Mouse (Mus musculus) embryonic facial prominence, embryonic 14.5 days (tissue): ENCODE data around the gene Smarcc2. TPM values are rescaled to one million over a fixed set of nuclear protein-coding genes. Genes with fewer than 3 reads are reported as not detected.
"Not testable (repeated sequence)": the region's sequence is repeated elsewhere in the genome, so short reads cannot be mapped to it uniquely, and the experiment has no call there.

Experiments used
- ATAC-seq: fragments of 200-750 bp; cut with Nextera tagmentation; 2 replicates; pipeline ENCODE4 v1.8.0; 2017; ENCODE audit warnings: low read depth, moderate number of reproducible peaks, moderate TSS enrichment
- DNase-seq: peaks from one replicate; pipeline ENCODE4 v3.0.0-alpha.2; 2015; ENCODE audit warnings: low spot score
- H3K27ac ChIP-seq: fragments of 300-500 bp; sonication (generic); replicated peaks from 2 replicates; pipeline ENCODE4 v1.5.1; 2014; ENCODE audit warnings: low read depth, mild to moderate bottlenecking, low read length, moderate library complexity
- H3K27me3 ChIP-seq: fragments of 300-500 bp; sonication (generic); replicated peaks from 2 replicates; pipeline ENCODE4 v1.6.1; 2014; ENCODE audit warnings: low read length; ENCODE audit not compliant: control insufficient read depth, insufficient read depth
- H3K36me3 ChIP-seq: fragments of 300-500 bp; sonication (generic); 2 replicates; pipeline ENCODE4 v1.6.1; 2014; ENCODE audit warnings: low read length, mixed read lengths; ENCODE audit not compliant: control insufficient read depth, insufficient read depth
- H3K4me1 ChIP-seq: fragments of 300-500 bp; sonication (generic); 2 replicates; pipeline ENCODE4 v1.6.1; 2014; ENCODE audit warnings: antibody characterized with exemption, low read length; ENCODE audit not compliant: control insufficient read depth, insufficient read depth
- H3K4me2 ChIP-seq: fragments of 300-500 bp; sonication (generic); 2 replicates; pipeline ENCODE4 v1.6.1; 2014; ENCODE audit warnings: low read depth, mild to moderate bottlenecking, low read length, moderate library complexity, mixed read lengths
- H3K4me3 ChIP-seq: fragments of 300-500 bp; sonication (generic); 2 replicates; pipeline ENCODE4 v1.5.1; 2014; ENCODE audit warnings: low read depth, mild to moderate bottlenecking, low read length
- H3K9ac ChIP-seq: fragments of 300-500 bp; sonication (generic); 2 replicates; pipeline ENCODE4 v1.6.1; 2014; ENCODE audit warnings: low read depth, mild to moderate bottlenecking, low read length, moderate library complexity, mixed read lengths
- H3K9me3 ChIP-seq: fragments of 300-500 bp; sonication (generic); 2 replicates; pipeline ENCODE4 v1.6.1; 2016; ENCODE audit warnings: low read length; ENCODE audit not compliant: control insufficient read depth
- WGBS: fragments of 180-500 bp; shearing (Covaris S2); extraction: QIAGEN DNeasy Blood & Tissue Kit; methylation state at CpG from one replicate; pipeline ENCODE4 v1.1.7; 2014; 5-methylcytosine and 5-hydroxymethylcytosine counted together
- polyA plus RNA-seq: library from polyadenylated mRNA; unstranded; fragments of >200 nt; fragmentation: Nextera tagmentation; extraction: Ambion mirVana; gene quantifications from 2 replicates; pipeline ENCODE4 v1.2.1, GENCODE M21; 2014

Gene Smarcc2
- polyA plus RNA-seq, 1 experiment from 2014 or later: 84.1 TPM

GRCm38 (mm10) chr10:128502341-128502740, 43.3 kb downstream of the Smarcc2 start:
- WGBS: 71% methylated on average over 5 of the region's 5 CpGs
- DNase-seq: no peak
- no peak overlapping the region for H3K4me3 ChIP-seq
- ATAC-seq: no peak
- no peak overlapping the region for H3K9ac ChIP-seq
- no peak overlapping the region for H3K4me2 ChIP-seq
- H3K27ac ChIP-seq: no peak overlapping the region
- no peaks in the 10 kb centered on the region for H3K27me3 ChIP-seq
- no peaks in the 10 kb centered on the region for H3K36me3 ChIP-seq
- H3K4me1 ChIP-seq: 0 out of 2 replicates have a peak, but pooled peaks cover 3% of the 10 kb centered on the region
- H3K9me3 ChIP-seq: no peaks in the 10 kb centered on the region

- H3K27me3 ChIP-seq: no peaks in the 10 kb centered on the region
- ATAC-seq: no peak
- no peak overlapping the region for H3K4me2 ChIP-seq
- H3K27ac ChIP-seq: no peak overlapping the region
- 75% methylated on average over 8 of the region's 8 CpGs for WGBS
- DNase-seq: no peak
- H3K9me3 ChIP-seq: no peaks in the 10 kb centered on the region
- H3K4me3 ChIP-seq: no peak overlapping the region
- H3K4me1 ChIP-seq: no peaks in the 10 kb centered on the region
- H3K36me3 ChIP-seq: no peaks in the 10 kb centered on the region
- H3K9ac ChIP-seq: no peak overlapping the region
These were observed 44.5 kb downstream of the Smarcc2 start for GRCm38 (mm10) chr10:128503532-128503931.

GRCm38 (mm10) chr10:128504012-128504411, 45.0 kb downstream of the Smarcc2 start:
- no peak for ATAC-seq
- WGBS: 77% methylated on average over 3 of the region's 3 CpGs
- H3K4me3 ChIP-seq: no peak overlapping the region
- H3K27ac ChIP-seq: no peak overlapping the region
- no peak overlapping the region for H3K9ac ChIP-seq
- no peaks in the 10 kb centered on the region for H3K9me3 ChIP-seq
- no peak overlapping the region for H3K4me2 ChIP-seq
- H3K27me3 ChIP-seq: no peaks in the 10 kb centered on the region
- H3K36me3 ChIP-seq: no peaks in the 10 kb centered on the region
- DNase-seq: no peak
- H3K4me1 ChIP-seq: no peaks in the 10 kb centered on the region

- Histone ChIP-seq H3K36me3 (no peaks in the 10 kb centered on the region), H3K9me3 (no peaks in the 10 kb centered on the region), H3K4me2 (no peak overlapping the region), H3K4me3 (no peak overlapping the region), H3K27ac (no peak overlapping the region), H3K9ac (no peak overlapping the region), H3K4me1 (no peaks in the 10 kb centered on the region), H3K27me3 (no peaks in the 10 kb centered on the region)
- WGBS: 69% methylated on average over 9 of the region's 9 CpGs
- ATAC-seq (no peak), DNase-seq (no peak)
These were observed 45.8 kb downstream of the Smarcc2 start for GRCm38 (mm10) chr10:128504641-128505370.

- H3K27me3 ChIP-seq, H3K27ac ChIP-seq, H3K9ac ChIP-seq, H3K4me1 ChIP-seq, H3K4me3 ChIP-seq, H3K4me2 ChIP-seq, H3K36me3 ChIP-seq, ATAC-seq, H3K9me3 ChIP-seq, DNase-seq: not testable (repeated sequence)
- 84% methylated on average over 5 of the region's 5 CpGs for WGBS
These were observed 46.3 kb downstream of the Smarcc2 start for GRCm38 (mm10) chr10:128505371-128505667.

GRCm38 (mm10) chr10:128505974-128506373, 46.9 kb downstream of the Smarcc2 start:
- Histone ChIP-seq H3K4me2 (no peak overlapping the region), H3K4me1 (no peaks in the 10 kb centered on the region), H3K4me3 (no peak overlapping the region), H3K9me3 (no peaks in the 10 kb centered on the region), H3K27me3 (no peaks in the 10 kb centered on the region), H3K36me3 (0 out of 2 replicates have a peak, but pooled peaks cover 8% of the 10 kb centered on the region), H3K27ac (no peak overlapping the region), H3K9ac (no peak overlapping the region)
- DNase-seq (no peak), ATAC-seq (no peak)
- WGBS: 92% methylated on average over 14 of the region's 14 CpGs

- WGBS: 72% methylated on average over 9 of the region's 9 CpGs
- no peaks in the 10 kb centered on the region for H3K4me1 ChIP-seq
- no peaks in the 10 kb centered on the region for H3K9me3 ChIP-seq
- peaks cover 24% of the 10 kb centered on the region; the same call in 1 of the 2 replicates for H3K36me3 ChIP-seq
- no peak overlapping the region; the same call in 1 of the 2 replicates for H3K27ac ChIP-seq
- H3K9ac ChIP-seq: no peak overlapping the region
- no peak for DNase-seq
- H3K4me3 ChIP-seq: no peak overlapping the region
- no peaks in the 10 kb centered on the region for H3K27me3 ChIP-seq
- ATAC-seq: no peak
- H3K4me2 ChIP-seq: no peak overlapping the region
These were observed 49.2 kb downstream of the Smarcc2 start for GRCm38 (mm10) chr10:128508260-128508659.

GRCm38 (mm10) chr10:128509203-128509602, 50.2 kb downstream of the Smarcc2 start:
- Histone ChIP-seq H3K27me3 (no peaks in the 10 kb centered on the region), H3K9ac (no peak overlapping the region), H3K4me2 (no peak overlapping the region), H3K36me3 (peaks cover 33% of the 10 kb centered on the region), H3K27ac (no peak overlapping the region), H3K4me1 (no peaks in the 10 kb centered on the region), H3K4me3 (no peak overlapping the region), H3K9me3 (no peaks in the 10 kb centered on the region)
- 84% methylated on average over 9 of the region's 9 CpGs for WGBS
- DNase-seq: no peak
- ATAC-seq: no peak

- Histone ChIP-seq H3K4me3 (no peak overlapping the region), H3K4me1 (no peaks in the 10 kb centered on the region), H3K27me3 (no peaks in the 10 kb centered on the region), H3K36me3 (peaks cover 36% of the 10 kb centered on the region), H3K9me3 (no peaks in the 10 kb centered on the region), H3K27ac (no peak overlapping the region), H3K4me2 (no peak overlapping the region), H3K9ac (no peak overlapping the region)
- DNase-seq: no peak
- no peak for ATAC-seq
- WGBS: 76% methylated on average over 4 of the region's 4 CpGs
These were observed 50.8 kb downstream of the Smarcc2 start for GRCm38 (mm10) chr10:128509831-128510230.
